Mouse (Mus musculus): ENCODE data around the gene Gm11037. TPM values are rescaled to one million over a fixed set of nuclear protein-coding genes. Genes with fewer than 3 reads are reported as not detected.

The Gm11037 gene
- polyA plus RNA-seq, 1 experiment from 2014 or later = not detected

- no peak overlapping the region for H3K27ac ChIP-seq (replicated peaks; ENCODE audit: low read depth, low read length)
- no peaks in the 10 kb centered on the region for H3K9me3 ChIP-seq (replicated peaks; ENCODE audit: control insufficient read depth, low read length)
- no peaks in the 10 kb centered on the region for H3K27me3 ChIP-seq (ENCODE audit: control insufficient read depth, insufficient read depth, low read length)
- ATAC-seq (replicated peaks; ENCODE audit: insufficient number of reproducible peaks, low FRiP score, low TSS enrichment, low read depth) (no peak), DNase-seq (ENCODE audit: low spot score) (no peak)
- no peak overlapping the region for H3K4me2 ChIP-seq (ENCODE audit: low read depth, low read length)
- H3K36me3 ChIP-seq (replicated peaks; ENCODE audit: control insufficient read depth, insufficient read depth, low read depth, low read length) = peaks cover 8% of the 10 kb centered on the region
- no peak overlapping the region for H3K4me3 ChIP-seq (ENCODE audit: low read depth, low read length)
- H3K9ac ChIP-seq (replicated peaks; ENCODE audit: low read length) = no peak overlapping the region
- WGBS = 80% methylated on average over 5 of the region's 5 CpGs
- no peaks in the 10 kb centered on the region for H3K4me1 ChIP-seq (ENCODE audit: control insufficient read depth, insufficient read depth, low read length)
Observed at GRCm38 (mm10) chr2:131140533-131140905, 7.2 kb downstream of the Gm11037 start.

GRCm38 (mm10) chr2:131141336-131141986 lies 8.2 kb downstream of the Gm11037 start:
- Histone ChIP-seq H3K9me3 (replicated peaks; ENCODE audit: control insufficient read depth, low read length) (no peaks in the 10 kb centered on the region), H3K36me3 (replicated peaks; ENCODE audit: control insufficient read depth, insufficient read depth, low read depth, low read length) (peaks cover 8% of the 10 kb centered on the region), H3K9ac (replicated peaks; ENCODE audit: low read length) (no peak overlapping the region), H3K4me1 (ENCODE audit: control insufficient read depth, insufficient read depth, low read length) (no peaks in the 10 kb centered on the region), H3K4me2 (ENCODE audit: low read depth, low read length) (no peak overlapping the region), H3K4me3 (ENCODE audit: low read depth, low read length) (no peak overlapping the region), H3K27me3 (ENCODE audit: control insufficient read depth, insufficient read depth, low read length) (no peaks in the 10 kb centered on the region), H3K27ac (replicated peaks; ENCODE audit: low read depth, low read length) (no peak overlapping the region)
- no peak for ATAC-seq (replicated peaks; ENCODE audit: insufficient number of reproducible peaks, low FRiP score, low TSS enrichment, low read depth)
- DNase-seq (ENCODE audit: low spot score) = no peak
- 96% methylated on average over 8 of the region's 8 CpGs for WGBS

GRCm38 (mm10) chr2:131142592-131142991 lies 9.3 kb downstream of the Gm11037 start:
- Histone ChIP-seq H3K4me3 (ENCODE audit: low read depth, low read length) (no peak overlapping the region), H3K9ac (replicated peaks; ENCODE audit: low read length) (no peak overlapping the region), H3K36me3 (replicated peaks; ENCODE audit: control insufficient read depth, insufficient read depth, low read depth, low read length) (peaks cover 10% of the 10 kb centered on the region), H3K27me3 (ENCODE audit: control insufficient read depth, insufficient read depth, low read length) (no peaks in the 10 kb centered on the region), H3K9me3 (replicated peaks; ENCODE audit: control insufficient read depth, low read length) (no peaks in the 10 kb centered on the region), H3K4me1 (ENCODE audit: control insufficient read depth, insufficient read depth, low read length) (no peaks in the 10 kb centered on the region), H3K27ac (replicated peaks; ENCODE audit: low read depth, low read length) (no peak overlapping the region), H3K4me2 (ENCODE audit: low read depth, low read length) (no peak overlapping the region)
- ATAC-seq (replicated peaks; ENCODE audit: insufficient number of reproducible peaks, low FRiP score, low TSS enrichment, low read depth) (peak; percentile 54), DNase-seq (ENCODE audit: low spot score) (peak; percentile 76)
- WGBS = 33% methylated on average over 18 of the region's 18 CpGs

GRCm38 (mm10) chr2:131143007-131143780 lies 9.9 kb downstream of the Gm11037 start:
- no peaks in the 10 kb centered on the region for H3K27me3 ChIP-seq (ENCODE audit: control insufficient read depth, insufficient read depth, low read length)
- H3K4me2 ChIP-seq (ENCODE audit: low read depth, low read length) = no peak overlapping the region
- no peak overlapping the region for H3K4me3 ChIP-seq (ENCODE audit: low read depth, low read length)
- DNase-seq (ENCODE audit: low spot score) = no peak
- peaks cover 14% of the 10 kb centered on the region for H3K36me3 ChIP-seq (replicated peaks; ENCODE audit: control insufficient read depth, insufficient read depth, low read depth, low read length)
- no peak overlapping the region for H3K27ac ChIP-seq (replicated peaks; ENCODE audit: low read depth, low read length)
- H3K9ac ChIP-seq (replicated peaks; ENCODE audit: low read length) = no peak overlapping the region
- ATAC-seq (replicated peaks; ENCODE audit: insufficient number of reproducible peaks, low FRiP score, low TSS enrichment, low read depth) = no peak
- no peaks in the 10 kb centered on the region for H3K9me3 ChIP-seq (replicated peaks; ENCODE audit: control insufficient read depth, low read length)
- no peaks in the 10 kb centered on the region for H3K4me1 ChIP-seq (ENCODE audit: control insufficient read depth, insufficient read depth, low read length)
- 66% methylated on average over 22 of the region's 22 CpGs for WGBS

GRCm38 (mm10) chr2:131145121-131145520 lies 11.8 kb downstream of the Gm11037 start:
- H3K4me1 ChIP-seq (ENCODE audit: control insufficient read depth, insufficient read depth, low read length) = no peaks in the 10 kb centered on the region
- H3K36me3 ChIP-seq (replicated peaks; ENCODE audit: control insufficient read depth, insufficient read depth, low read depth, low read length) = peaks cover 16% of the 10 kb centered on the region
- no peak overlapping the region for H3K4me2 ChIP-seq (ENCODE audit: low read depth, low read length)
- H3K9ac ChIP-seq (replicated peaks; ENCODE audit: low read length) = no peak overlapping the region
- WGBS = 63% methylated on average over 13 of the region's 13 CpGs
- no peaks in the 10 kb centered on the region for H3K9me3 ChIP-seq (replicated peaks; ENCODE audit: control insufficient read depth, low read length)
- H3K27ac ChIP-seq (replicated peaks; ENCODE audit: low read depth, low read length) = no peak overlapping the region
- no peak for DNase-seq (ENCODE audit: low spot score)
- ATAC-seq (replicated peaks; ENCODE audit: insufficient number of reproducible peaks, low FRiP score, low TSS enrichment, low read depth) = no peak
- no peak overlapping the region for H3K4me3 ChIP-seq (ENCODE audit: low read depth, low read length)
- no peaks in the 10 kb centered on the region for H3K27me3 ChIP-seq (ENCODE audit: control insufficient read depth, insufficient read depth, low read length)

GRCm38 (mm10) chr2:131145536-131145935 lies 12.2 kb downstream of the Gm11037 start:
- peaks cover 16% of the 10 kb centered on the region for H3K36me3 ChIP-seq (replicated peaks; ENCODE audit: control insufficient read depth, insufficient read depth, low read depth, low read length)
- no peak for DNase-seq (ENCODE audit: low spot score)
- H3K27ac ChIP-seq (replicated peaks; ENCODE audit: low read depth, low read length) = no peak overlapping the region
- no peaks in the 10 kb centered on the region for H3K4me1 ChIP-seq (ENCODE audit: control insufficient read depth, insufficient read depth, low read length)
- no peaks in the 10 kb centered on the region for H3K9me3 ChIP-seq (replicated peaks; ENCODE audit: control insufficient read depth, low read length)
- no peaks in the 10 kb centered on the region for H3K27me3 ChIP-seq (ENCODE audit: control insufficient read depth, insufficient read depth, low read length)
- 84% methylated on average over 2 of the region's 2 CpGs for WGBS
- H3K9ac ChIP-seq (replicated peaks; ENCODE audit: low read length) = no peak overlapping the region
- H3K4me3 ChIP-seq (ENCODE audit: low read depth, low read length) = no peak overlapping the region
- ATAC-seq (replicated peaks; ENCODE audit: insufficient number of reproducible peaks, low FRiP score, low TSS enrichment, low read depth) = no peak
- H3K4me2 ChIP-seq (ENCODE audit: low read depth, low read length) = no peak overlapping the region

GRCm38 (mm10) chr2:131146193-131147042 lies 13.1 kb downstream of the Gm11037 start:
- 86% methylated on average over 21 of the region's 21 CpGs for WGBS
- Histone ChIP-seq H3K4me3 (ENCODE audit: low read depth, low read length) (no peak overlapping the region), H3K9ac (replicated peaks; ENCODE audit: low read length) (no peak overlapping the region), H3K4me2 (ENCODE audit: low read depth, low read length) (no peak overlapping the region), H3K36me3 (replicated peaks; ENCODE audit: control insufficient read depth, insufficient read depth, low read depth, low read length) (peaks cover 16% of the 10 kb centered on the region), H3K4me1 (ENCODE audit: control insufficient read depth, insufficient read depth, low read length) (no peaks in the 10 kb centered on the region), H3K9me3 (replicated peaks; ENCODE audit: control insufficient read depth, low read length) (no peaks in the 10 kb centered on the region), H3K27ac (replicated peaks; ENCODE audit: low read depth, low read length) (no peak overlapping the region), H3K27me3 (ENCODE audit: control insufficient read depth, insufficient read depth, low read length) (no peaks in the 10 kb centered on the region)
- no peak for ATAC-seq (replicated peaks; ENCODE audit: insufficient number of reproducible peaks, low FRiP score, low TSS enrichment, low read depth)
- no peak for DNase-seq (ENCODE audit: low spot score)

GRCm38 (mm10) chr2:131147043-131147365 lies 13.7 kb downstream of the Gm11037 start:
- H3K27me3 ChIP-seq (ENCODE audit: control insufficient read depth, insufficient read depth, low read length) = no peaks in the 10 kb centered on the region
- H3K36me3 ChIP-seq (replicated peaks; ENCODE audit: control insufficient read depth, insufficient read depth, low read depth, low read length) = peaks cover 16% of the 10 kb centered on the region
- H3K4me3 ChIP-seq (ENCODE audit: low read depth, low read length) = no peak overlapping the region
- no peaks in the 10 kb centered on the region for H3K4me1 ChIP-seq (ENCODE audit: control insufficient read depth, insufficient read depth, low read length)
- WGBS = 95% methylated on average over 8 of the region's 8 CpGs
- DNase-seq (ENCODE audit: low spot score) = no peak
- H3K9ac ChIP-seq (replicated peaks; ENCODE audit: low read length) = no peak overlapping the region
- ATAC-seq (replicated peaks; ENCODE audit: insufficient number of reproducible peaks, low FRiP score, low TSS enrichment, low read depth) = no peak
- no peaks in the 10 kb centered on the region for H3K9me3 ChIP-seq (replicated peaks; ENCODE audit: control insufficient read depth, low read length)
- no peak overlapping the region for H3K4me2 ChIP-seq (ENCODE audit: low read depth, low read length)
- no peak overlapping the region for H3K27ac ChIP-seq (replicated peaks; ENCODE audit: low read depth, low read length)

Measured in embryonic facial prominence, embryonic 11.5 days (tissue).